In the genomic region with DNA sequence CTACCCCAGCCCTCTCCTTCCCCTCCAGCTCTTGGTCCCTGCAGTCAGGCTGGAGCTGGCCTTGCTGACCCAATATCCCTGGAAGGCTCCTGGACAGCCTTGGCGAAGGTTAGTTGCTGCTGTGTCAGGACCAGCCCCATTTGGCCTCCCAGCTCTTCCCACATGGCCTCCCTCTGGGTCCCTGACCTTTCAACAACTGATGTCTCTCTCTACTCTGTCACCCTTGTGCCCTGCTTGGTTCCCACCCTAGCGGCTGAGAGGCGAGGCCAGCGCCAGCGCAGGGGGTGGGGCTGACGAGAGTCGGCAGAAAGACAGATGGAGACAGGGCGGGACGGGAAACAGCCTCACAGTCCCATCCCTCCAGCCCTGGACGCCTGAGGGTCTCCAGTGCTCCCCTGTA, we compare ENCODE assay signal across 7 mouse cellular contexts. TPM values are rescaled to one million over a fixed set of nuclear protein-coding genes. Genes with fewer than 3 reads are reported as not detected.
DNase-seq lines count a peak whose midpoint lies in the region; ATAC-seq and TF ChIP-seq lines count a peak whose summit lies in the region.

A gene (plus strand): TSS at position 346 of the 400 bp plus-strand sequence.

- H3K36me3 ChIP-seq in ES-Bruce4 (ENCODE audit: control insufficient read depth, insufficient read depth, low read length, poor library complexity, severe bottlenecking) = peaks cover 28% of the 10 kb centered on the region
- H3K36me3 ChIP-seq in heart, postnatal 0 days (replicated peaks; ENCODE audit: control insufficient read depth, insufficient read depth, low read length) = peaks cover 39% of the 10 kb centered on the region

- ATAC-seq in heart, postnatal 0 days (ENCODE audit: insufficient read depth, low read depth) = peak; percentile 45

- 0 out of 2 replicates have a peak, but pooled peaks have one; percentile 5 for TF ChIP-seq EP300 in ES-Bruce4 (IDR thresholded peaks at IDR 0.05; ENCODE audit: insufficient read depth, low read depth, low read length)
- no peak for TF ChIP-seq EP300 in heart, postnatal 0 days (IDR thresholded peaks at IDR 0.05; ENCODE audit: low read depth)

- no peak for TF ChIP-seq POLR2A in ES-Bruce4 (IDR thresholded peaks at IDR 0.05; ENCODE audit: insufficient read depth, low read length)
- peak; percentile 36; the same call in 1 of the 2 replicates for TF ChIP-seq POLR2A in bone marrow, adult 2 months (IDR thresholded peaks at IDR 0.05; ENCODE audit: borderline replicate concordance, control insufficient read depth, low read depth, low read length)

- DNase-seq in heart, postnatal 0 days (ENCODE audit: low spot score) = peak; percentile 54
- DNase-seq in kidney, postnatal 14 days = peak; percentile 76
- peak; percentile 79 to 88 for DNase-seq in lung, postnatal 4 days
- peak; percentile 91 for DNase-seq in thymus, postnatal 25 days
- no peak for DNase-seq in adipocyte (ENCODE audit: low spot score)

- H3K9me3 ChIP-seq in ES-Bruce4 (replicated peaks; ENCODE audit: control insufficient read depth, insufficient read depth, low read length, poor library complexity, severe bottlenecking) = no peaks in the 10 kb centered on the region
- no peaks in the 10 kb centered on the region for H3K9me3 ChIP-seq in heart, postnatal 0 days (replicated peaks; ENCODE audit: control insufficient read depth, low read length)

- H3K4me1 ChIP-seq in ES-Bruce4 (ENCODE audit: control insufficient read depth, insufficient read depth, low read length) = no peaks in the 10 kb centered on the region
- H3K4me1 ChIP-seq in bone marrow, adult 2 months (ENCODE audit: control insufficient read depth, insufficient read depth, low read length) = peaks cover 6% of the 10 kb centered on the region; the same call in 1 of the 2 replicates
- peaks cover 38% of the 10 kb centered on the region for H3K4me1 ChIP-seq in heart, postnatal 0 days (ENCODE audit: control insufficient read depth, insufficient read depth)

- H3K4me3 ChIP-seq in ES-Bruce4 (ENCODE audit: low read depth, low read length) = no peak within 1 kb of the TSS
- H3K4me3 ChIP-seq in bone marrow, adult 2 months (replicated peaks; ENCODE audit: control insufficient read depth, low read depth, low read length) = peak within 1 kb of the TSS; percentile 37
- peak within 1 kb of the TSS; percentile 27 for H3K4me3 ChIP-seq in heart, postnatal 0 days (ENCODE audit: low read depth, low read length)

- WGBS in bone marrow, adult 2 months = 14% methylated on average over 10 of the region's 10 CpGs
- WGBS in heart, postnatal 0 days = 11% methylated on average over 10 of the region's 10 CpGs

- no peaks in the 10 kb centered on the region for H3K27me3 ChIP-seq in ES-Bruce4 (ENCODE audit: control insufficient read depth, insufficient read depth, low read length, poor library complexity, severe bottlenecking)
- H3K27me3 ChIP-seq in heart, postnatal 0 days (ENCODE audit: control insufficient read depth, insufficient read depth, low read length) = no peaks in the 10 kb centered on the region

- no peak within 1 kb of the TSS for H3K27ac ChIP-seq in ES-Bruce4 (ENCODE audit: insufficient read depth, low read length)
- peak within 1 kb of the TSS; percentile 69 for H3K27ac ChIP-seq in bone marrow, adult 2 months (ENCODE audit: control insufficient read depth, insufficient read depth, low read depth, low read length, poor library complexity)
- peak within 1 kb of the TSS; percentile 86 for H3K27ac ChIP-seq in heart, postnatal 0 days (ENCODE audit: low read depth)

- H3K4me2 ChIP-seq in heart, postnatal 0 days (ENCODE audit: low read depth, low read length) = peak within 1 kb of the TSS; percentile 38

- no peak within 1 kb of the TSS for H3K9ac ChIP-seq in ES-Bruce4 (ENCODE audit: low read depth, poor library complexity, severe bottlenecking)
- peak within 1 kb of the TSS; percentile 52 for H3K9ac ChIP-seq in heart, postnatal 0 days (replicated peaks; ENCODE audit: low read depth, low read length)

- TF ChIP-seq CTCF in ES-Bruce4 (IDR thresholded peaks at IDR 0.05; ENCODE audit: low read depth, low read length) = no peak
- TF ChIP-seq CTCF in bone marrow, adult 2 months (IDR thresholded peaks at IDR 0.05; ENCODE audit: control insufficient read depth, insufficient read depth, low read length) = no peak
- peak; percentile 10; the same call in 1 of the 2 replicates for TF ChIP-seq CTCF in heart, postnatal 0 days (IDR thresholded peaks at IDR 0.05; ENCODE audit: low read depth)

RNA-seq across cellular contexts. Expression of the gene that starts here (rescaled TPM):
- polyA plus RNA-seq in ES-Bruce4 (2011; ENCODE audit: insufficient read depth, insufficient read length, low read depth, missing spikeins) = 0.57 and 1.5 TPM in 2 replicates
- 3.3 and 7.9 TPM in 2 replicates for polyA plus RNA-seq in bone marrow, adult 2 months (2011; ENCODE audit: insufficient read depth, insufficient read length, low replicate concordance, missing spikeins)
- 4.7 and 10.5 TPM in 2 replicates for total RNA-seq in heart, postnatal 0 days (2014; rRNA removed; ENCODE audit: low replicate concordance)
- polyA plus RNA-seq in heart, postnatal 0 days (2015; fragmentation: Nextera tagmentation; extraction: Ambion mirVana) = 6.3 and 7.0 TPM in 2 replicates
